Mouse (Mus musculus) lung, embryonic 14.5 days (tissue): ENCODE results near the gene Fam102b. TPM values are rescaled to one million over a fixed set of nuclear protein-coding genes. Genes with fewer than 3 reads are reported as not detected.
A peak's percentile ranks its signal among the peaks of the same experiment; 100 is the strongest.

Experiments used
- ATAC-seq: fragments of 200-750 bp; cut with Nextera tagmentation; 2 replicates; pipeline ENCODE4 v1.8.0; 2017; ENCODE audit warnings: mild to moderate bottlenecking, moderate TSS enrichment, moderate library complexity; ENCODE audit not compliant: insufficient read depth
- DNase-seq: peaks from one replicate; pipeline ENCODE4 v3.0.0-alpha.2; 2015
- H3K27ac ChIP-seq: fragments of 300-500 bp; sonication (generic); 2 replicates; pipeline ENCODE4 v1.5.1; 2014; ENCODE audit warnings: low read depth, mild to moderate bottlenecking, moderate library complexity
- H3K27me3 ChIP-seq: fragments of 300-500 bp; sonication (generic); 2 replicates; pipeline ENCODE4 v1.6.1; 2014; ENCODE audit warnings: low read length, control low read depth; ENCODE audit not compliant: insufficient read depth
- H3K36me3 ChIP-seq: fragments of 300-500 bp; sonication (generic); 2 replicates; pipeline ENCODE4 v1.6.1; 2014; ENCODE audit warnings: control low read depth; ENCODE audit not compliant: insufficient read depth
- H3K4me1 ChIP-seq: fragments of 300-500 bp; sonication (generic); 2 replicates; pipeline ENCODE4 v1.6.1; 2014; ENCODE audit warnings: antibody characterized with exemption, control low read depth; ENCODE audit not compliant: insufficient read depth
- H3K4me2 ChIP-seq: fragments of 300-500 bp; sonication (generic); 2 replicates; pipeline ENCODE4 v1.6.1; 2014; ENCODE audit warnings: mild to moderate bottlenecking
- H3K4me3 ChIP-seq: fragments of 300-500 bp; sonication (generic); 2 replicates; pipeline ENCODE4 v1.5.1; 2014; ENCODE audit warnings: low read depth, low read length
- H3K9ac ChIP-seq: fragments of 300-500 bp; sonication (generic); 2 replicates; pipeline ENCODE4 v1.6.1; 2014
- H3K9me3 ChIP-seq: fragments of 300-500 bp; sonication (generic); 2 replicates; pipeline ENCODE4 v1.6.1; 2016; ENCODE audit warnings: low read depth, low read length, control low read depth
- CTCF ChIP-seq: IDR thresholded peaks from 2 replicates; pipeline ENCODE4 v1.5.1; 2016; ENCODE audit warnings: antibody characterized with exemption, low read depth
- WGBS: fragments of 180-500 bp; shearing (Covaris S2); extraction: QIAGEN DNeasy Blood & Tissue Kit; methylation state at CpG from one replicate; pipeline ENCODE4 v1.1.7; 2014; 5-methylcytosine and 5-hydroxymethylcytosine counted together
- polyA plus RNA-seq: library from polyadenylated mRNA; unstranded; fragments of >200 nt; fragmentation: Nextera tagmentation; extraction: Ambion mirVana; gene quantifications from 2 replicates; pipeline ENCODE4 v1.2.1, GENCODE M21; 2014

Fam102b gene
- polyA plus RNA-seq, 1 experiment from 2014 or later = 18.0 TPM

- Histone ChIP-seq H3K36me3 (no peaks in the 10 kb centered on the region), H3K9ac (no peak overlapping the region), H3K27ac (no peak overlapping the region), H3K9me3 (no peaks in the 10 kb centered on the region), H3K4me2 (no peak overlapping the region), H3K4me1 (peaks cover 9% of the 10 kb centered on the region), H3K4me3 (no peak overlapping the region), H3K27me3 (no peaks in the 10 kb centered on the region)
- WGBS = 72% methylated on average over 3 of the region's 3 CpGs
- no peak for ATAC-seq
- no peak for TF ChIP-seq CTCF
- no peak for DNase-seq
Observed at GRCm38 (mm10) chr3:109046428-109046827, 19.0 kb upstream of the Fam102b start.

GRCm38 (mm10) chr3:109043395-109043794 lies 16.0 kb upstream of the Fam102b start:
- WGBS = 65% methylated on average over 7 of the region's 7 CpGs
- Histone ChIP-seq H3K4me3 (no peak overlapping the region), H3K4me2 (no peak overlapping the region), H3K4me1 (peaks cover 7% of the 10 kb centered on the region), H3K9ac (no peak overlapping the region), H3K27me3 (no peaks in the 10 kb centered on the region), H3K9me3 (no peaks in the 10 kb centered on the region), H3K36me3 (no peaks in the 10 kb centered on the region), H3K27ac (no peak overlapping the region)
- TF ChIP-seq CTCF = no peak
- ATAC-seq (no peak), DNase-seq (no peak)

DNA sequence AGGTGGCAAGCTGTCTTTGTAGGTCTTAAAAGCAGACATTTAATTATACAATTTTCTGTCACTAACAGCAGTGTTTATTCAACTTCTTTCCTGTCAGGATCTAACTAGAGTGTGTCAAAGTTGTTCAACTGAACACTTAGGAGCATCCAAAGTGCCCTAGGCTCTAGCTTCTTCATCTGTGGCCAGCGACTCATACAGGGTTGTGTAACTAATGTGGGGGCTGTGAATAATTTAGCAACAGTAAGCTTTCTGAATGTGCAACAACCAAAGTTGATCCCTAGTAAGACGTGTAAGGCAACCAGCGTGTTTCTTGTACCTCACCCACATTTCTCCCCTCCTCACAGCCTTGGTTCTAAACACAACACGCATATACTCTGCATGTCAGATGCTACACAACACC lies 13.5 kb upstream of the Fam102b start:
- no peaks in the 10 kb centered on the region for H3K36me3 ChIP-seq
- no peak for TF ChIP-seq CTCF
- H3K9ac ChIP-seq = no peak overlapping the region
- no peak overlapping the region for H3K27ac ChIP-seq
- ATAC-seq (no peak), DNase-seq (no peak)
- no peaks in the 10 kb centered on the region for H3K4me1 ChIP-seq
- no peaks in the 10 kb centered on the region for H3K27me3 ChIP-seq
- no peak overlapping the region for H3K4me3 ChIP-seq
- WGBS = 74% methylated on average over 4 of the region's 4 CpGs
- no peaks in the 10 kb centered on the region for H3K9me3 ChIP-seq
- H3K4me2 ChIP-seq = no peak overlapping the region

DNA sequence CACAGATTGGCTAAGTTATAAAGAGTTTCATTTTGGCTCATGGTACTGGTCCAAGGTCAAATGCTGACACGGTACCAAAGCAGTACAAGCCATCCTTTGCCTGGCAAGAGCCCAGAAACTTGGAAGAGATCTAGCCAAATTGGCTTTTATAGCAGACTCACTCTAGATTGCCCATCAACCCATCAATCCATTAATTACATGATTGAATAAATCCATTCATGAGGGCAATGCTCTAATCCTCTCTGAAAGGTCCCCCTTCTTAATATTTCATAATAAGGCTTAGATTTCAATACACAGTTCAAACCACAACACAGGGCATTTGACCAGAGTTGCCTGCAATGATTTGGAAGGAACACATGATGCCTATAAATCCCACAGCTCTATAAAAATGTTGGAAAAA lies 7.0 kb upstream of the Fam102b start:
- Histone ChIP-seq H3K9ac (no peak overlapping the region), H3K9me3 (no peaks in the 10 kb centered on the region), H3K27ac (no peak overlapping the region), H3K4me2 (no peak overlapping the region), H3K4me1 (0 out of 2 replicates have a peak, but pooled peaks cover 5% of the 10 kb centered on the region), H3K4me3 (no peak overlapping the region), H3K27me3 (no peaks in the 10 kb centered on the region), H3K36me3 (no peaks in the 10 kb centered on the region)
- ATAC-seq (no peak), DNase-seq (no peak)
- no peak for TF ChIP-seq CTCF
- WGBS = 59% methylated on average over 1 of the region's 1 CpGs

DNA sequence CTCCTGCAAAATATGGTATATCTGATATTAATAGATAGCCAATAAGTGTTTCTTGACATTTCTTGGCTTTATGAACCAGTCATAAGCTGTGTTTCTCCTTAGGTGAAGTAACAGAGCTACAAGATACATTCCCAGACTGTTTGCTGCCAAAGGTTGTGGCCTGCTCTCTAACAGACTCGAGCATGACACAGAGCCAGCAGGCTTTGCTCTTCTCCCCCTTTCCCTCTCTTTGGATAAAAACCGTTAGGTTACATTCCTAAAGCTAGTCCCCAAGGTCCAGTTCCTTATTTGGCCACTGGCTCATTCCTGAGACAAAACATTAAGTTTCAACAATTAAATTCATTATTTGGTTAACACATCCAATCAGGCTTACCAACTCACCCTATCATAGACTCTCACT lies 4.9 kb upstream of the Fam102b start:
- DNase-seq (no peak), ATAC-seq (no peak)
- Histone ChIP-seq H3K9ac (no peak overlapping the region), H3K27ac (no peak overlapping the region), H3K27me3 (no peaks in the 10 kb centered on the region), H3K9me3 (no peaks in the 10 kb centered on the region), H3K4me3 (no peak overlapping the region), H3K4me2 (no peak overlapping the region), H3K4me1 (0 out of 2 replicates have a peak, but pooled peaks cover 5% of the 10 kb centered on the region), H3K36me3 (no peaks in the 10 kb centered on the region)
- no peak for TF ChIP-seq CTCF
- 31% methylated on average over 2 of the region's 2 CpGs for WGBS

DNA sequence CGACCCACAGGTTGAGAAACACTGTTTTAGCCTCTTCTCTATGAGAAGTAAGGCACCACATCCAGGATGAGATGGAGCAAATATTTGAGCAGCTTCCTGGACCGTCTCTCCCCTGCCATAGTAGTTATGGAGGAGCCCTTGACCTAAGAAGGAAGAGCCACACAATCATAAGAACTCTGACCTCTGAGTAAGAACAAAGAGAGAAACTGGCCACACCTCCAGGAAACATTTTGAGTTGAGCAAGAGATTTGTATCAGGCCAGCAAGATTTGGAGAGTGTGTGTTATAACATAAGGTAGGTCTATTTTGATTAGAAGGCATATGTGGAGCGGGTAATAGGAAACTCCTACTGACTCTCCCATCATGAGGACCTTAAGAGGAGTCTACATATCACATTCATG lies 4.2 kb upstream of the Fam102b start:
- no peak for TF ChIP-seq CTCF
- 60% methylated on average over 3 of the region's 3 CpGs for WGBS

GRCm38 (mm10) chr3:109030817-109031216 lies 3.4 kb upstream of the Fam102b start:
- Histone ChIP-seq H3K4me3 (no peak overlapping the region), H3K9ac (no peak overlapping the region), H3K27ac (peak overlapping the region; percentile 8; the same call in 1 of the 2 replicates), H3K4me2 (no peak overlapping the region), H3K27me3 (no peaks in the 10 kb centered on the region), H3K4me1 (peaks cover 5% of the 10 kb centered on the region; the same call in 1 of the 2 replicates), H3K36me3 (no peaks in the 10 kb centered on the region), H3K9me3 (no peaks in the 10 kb centered on the region)
- DNase-seq (peak; percentile 65), ATAC-seq (peak; percentile 15; the same call in 1 of the 2 replicates)
- no peak for TF ChIP-seq CTCF
- WGBS = 23% methylated on average over 6 of the region's 6 CpGs

More for the DNA sequence above, 4.2 kb upstream of the Fam102b start:
- Histone ChIP-seq H3K27ac (no peak overlapping the region), H3K9ac (no peak overlapping the region), H3K4me1 (0 out of 2 replicates have a peak, but pooled peaks cover 5% of the 10 kb centered on the region), H3K36me3 (no peaks in the 10 kb centered on the region), H3K4me2 (no peak overlapping the region), H3K9me3 (no peaks in the 10 kb centered on the region), H3K27me3 (no peaks in the 10 kb centered on the region), H3K4me3 (no peak overlapping the region)
- no peak for ATAC-seq
- no peak for DNase-seq

DNA sequence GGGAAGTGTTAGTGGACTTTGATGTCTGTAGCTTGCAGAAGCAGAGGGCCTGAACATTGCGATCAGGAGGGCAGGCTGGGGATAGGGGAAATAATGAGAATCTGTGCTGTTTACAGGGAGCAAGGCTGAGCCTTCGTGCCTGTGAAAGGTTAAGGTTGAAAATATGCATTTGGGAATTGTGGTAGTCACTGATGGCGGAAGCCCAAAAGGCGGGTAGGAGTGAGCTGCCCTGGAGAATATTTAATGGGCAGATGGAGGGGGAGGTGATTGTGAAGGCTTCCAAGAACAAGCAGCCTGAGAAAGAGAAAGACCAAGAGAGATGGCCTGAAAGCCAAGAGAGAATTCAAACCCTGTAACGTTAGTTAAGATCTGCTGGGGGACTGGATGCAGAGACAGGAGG lies 2.3 kb upstream of the Fam102b start:
- Histone ChIP-seq H3K4me1 (peaks cover 5% of the 10 kb centered on the region; the same call in 1 of the 2 replicates), H3K9ac (no peak overlapping the region), H3K27ac (no peak overlapping the region), H3K27me3 (no peaks in the 10 kb centered on the region), H3K36me3 (no peaks in the 10 kb centered on the region), H3K4me2 (no peak overlapping the region), H3K9me3 (no peaks in the 10 kb centered on the region), H3K4me3 (no peak overlapping the region)
- no peak for TF ChIP-seq CTCF
- DNase-seq (no peak), ATAC-seq (no peak)
- WGBS = 56% methylated on average over 5 of the region's 5 CpGs
